Mouse (Mus musculus) small intestine, adult 2 months (tissue): Measurements from ENCODE around the gene Cmip. TPM values are rescaled to one million over a fixed set of nuclear protein-coding genes. Genes with fewer than 3 reads are reported as not detected.

ENCODE experiments used
- H3K27ac ChIP-seq: fragments of 200-500 bp; 2 replicates; pipeline ENCODE4 v1.5.1; 2012; ENCODE audit warnings: low read depth, low read length, control low read depth, inconsistent platforms; ENCODE audit not compliant: insufficient read depth
- H3K27me3 ChIP-seq: fragments of 200-500 bp; 2 replicates; pipeline ENCODE4 v1.6.1; 2012; ENCODE audit warnings: mild to moderate bottlenecking, moderate library complexity, low read length, inconsistent platforms; ENCODE audit not compliant: control insufficient read depth, insufficient read depth
- H3K36me3 ChIP-seq: fragments of 200-500 bp; 2 replicates; pipeline ENCODE4 v1.6.1; 2012; ENCODE audit warnings: mild to moderate bottlenecking, low read length, control low read depth, inconsistent platforms; ENCODE audit not compliant: control insufficient read depth, insufficient read depth
- H3K4me1 ChIP-seq: fragments of 200-500 bp; 2 replicates; pipeline ENCODE4 v1.6.1; 2012; ENCODE audit warnings: low read length, inconsistent platforms, mixed read lengths; ENCODE audit not compliant: control insufficient read depth, insufficient read depth, insufficient read length
- H3K4me3 ChIP-seq: fragments of 200-500 bp; 2 replicates; pipeline ENCODE4 v1.5.1; 2012; ENCODE audit warnings: low read depth, mild to moderate bottlenecking, control low read depth, inconsistent platforms, low read length, moderate library complexity
- CTCF ChIP-seq: fragments of 200-500 bp; IDR thresholded peaks from 2 replicates; pipeline ENCODE4 v1.5.1; 2012; ENCODE audit warnings: low read depth, mild to moderate bottlenecking, control low read depth, inconsistent platforms, low read length, moderate library complexity, mixed read lengths; ENCODE audit not compliant: insufficient replicate concordance, insufficient read length; ENCODE audit errors: extremely low read depth
- POLR2A ChIP-seq: fragments of 200-500 bp; IDR thresholded peaks from 2 replicates; pipeline ENCODE4 v1.6.1; 2012; ENCODE audit warnings: low read depth, mild to moderate bottlenecking, control low read depth, inconsistent platforms, low read length, moderate library complexity
- WGBS: fragments of 180-500 bp; shearing (Covaris S2); methylation state at CpG from one replicate; pipeline ENCODE4 v1.1.7; 2018; 5-methylcytosine and 5-hydroxymethylcytosine counted together
- polyA plus RNA-seq: library from polyadenylated mRNA; depleted of rRNA; stranded (reverse); fragments of >200 nt; gene quantifications from 2 replicates; pipeline ENCODE4 v1.2.3, GENCODE M21; 2012

Cmip gene
- polyA plus RNA-seq, 1 experiment = 129 TPM

DNA sequence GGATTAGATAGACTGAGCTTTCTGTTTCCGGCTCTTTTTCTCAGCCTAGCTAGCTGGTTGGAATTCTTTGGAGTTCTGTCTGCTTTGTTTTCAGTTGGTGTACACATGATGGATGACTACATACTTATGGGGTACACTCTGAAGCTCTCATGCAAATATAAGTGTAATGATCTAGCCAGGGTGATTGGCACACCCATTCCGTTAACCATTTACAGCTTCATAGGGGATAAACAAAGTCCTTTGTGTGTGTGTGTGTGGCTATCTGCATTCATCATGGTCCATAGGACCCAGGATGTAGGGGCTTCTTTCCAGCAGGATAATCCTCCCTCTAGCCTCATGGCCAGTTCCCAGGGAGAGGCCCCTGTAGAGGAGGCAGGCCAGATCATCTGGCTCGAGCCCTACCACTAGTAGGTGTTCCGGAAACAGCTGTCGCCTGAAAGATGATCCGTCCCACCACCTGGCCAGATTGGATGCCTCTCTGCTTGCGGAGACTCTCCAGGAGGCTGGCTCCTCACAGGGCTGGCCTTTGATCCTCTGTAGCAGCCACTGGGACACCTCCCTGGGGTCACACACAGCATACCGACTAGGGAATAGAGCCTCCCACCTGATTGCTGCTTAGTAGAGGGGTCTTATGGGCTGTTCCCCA lies 57.6 kb downstream of the Cmip start:
- H3K36me3 ChIP-seq = peaks cover 9% of the 10 kb centered on the region; the same call in 1 of the 2 replicates
- no peak overlapping the region for H3K4me3 ChIP-seq
- 22% methylated on average over 8 of the region's 8 CpGs for WGBS
- H3K27me3 ChIP-seq = no peaks in the 10 kb centered on the region
- H3K4me1 ChIP-seq = peaks cover 12% of the 10 kb centered on the region
- peak overlapping the region; percentile 36 for H3K27ac ChIP-seq
- TF ChIP-seq POLR2A (no peak), CTCF (no peak)

GRCm38 (mm10) chr8:117315727-117316126 lies 58.9 kb downstream of the Cmip start:
- Histone ChIP-seq H3K27ac (no peak overlapping the region), H3K4me1 (peaks cover 10% of the 10 kb centered on the region; the same call in 1 of the 2 replicates), H3K36me3 (peaks cover 14% of the 10 kb centered on the region; the same call in 1 of the 2 replicates), H3K4me3 (no peak overlapping the region), H3K27me3 (no peaks in the 10 kb centered on the region)
- WGBS = 88% methylated on average over 16 of the region's 16 CpGs
- TF ChIP-seq CTCF = no peak
- no peak for TF ChIP-seq POLR2A

- Histone ChIP-seq H3K4me3 (no peak overlapping the region), H3K27ac (no peak overlapping the region), H3K27me3 (no peaks in the 10 kb centered on the region), H3K4me1 (peaks cover 21% of the 10 kb centered on the region), H3K36me3 (peaks cover 9% of the 10 kb centered on the region; the same call in 1 of the 2 replicates)
- TF ChIP-seq POLR2A = no peak
- no peak for TF ChIP-seq CTCF
- WGBS = 86% methylated on average over 8 of the region's 8 CpGs
These were observed 60.6 kb downstream of the Cmip start for GRCm38 (mm10) chr8:117317478-117317877.

GRCm38 (mm10) chr8:117318911-117319826 lies 62.3 kb downstream of the Cmip start:
- WGBS = 83% methylated on average over 26 of the region's 26 CpGs
- peaks cover 31% of the 10 kb centered on the region for H3K4me1 ChIP-seq
- no peak overlapping the region for H3K27ac ChIP-seq
- H3K36me3 ChIP-seq = peaks cover 9% of the 10 kb centered on the region; the same call in 1 of the 2 replicates
- H3K4me3 ChIP-seq = no peak overlapping the region
- no peaks in the 10 kb centered on the region for H3K27me3 ChIP-seq
- TF ChIP-seq POLR2A (0 out of 2 replicates have a peak, but pooled peaks have one; percentile 26), CTCF (no peak)

- 83% methylated on average over 10 of the region's 10 CpGs for WGBS
- Histone ChIP-seq H3K27ac (0 out of 2 replicates have a peak overlapping the region, but pooled peaks have one; percentile 10), H3K4me3 (no peak overlapping the region), H3K4me1 (peaks cover 38% of the 10 kb centered on the region), H3K27me3 (no peaks in the 10 kb centered on the region), H3K36me3 (peaks cover 13% of the 10 kb centered on the region; the same call in 1 of the 2 replicates)
- TF ChIP-seq CTCF (no peak), POLR2A (no peak)
These were observed 63.8 kb downstream of the Cmip start for GRCm38 (mm10) chr8:117320616-117321015.

GRCm38 (mm10) chr8:117321232-117321631 lies 64.4 kb downstream of the Cmip start:
- peaks cover 39% of the 10 kb centered on the region for H3K4me1 ChIP-seq
- TF ChIP-seq POLR2A (no peak), CTCF (no peak)
- H3K27me3 ChIP-seq = no peaks in the 10 kb centered on the region
- 74% methylated on average over 15 of the region's 15 CpGs for WGBS
- H3K36me3 ChIP-seq = peaks cover 13% of the 10 kb centered on the region; the same call in 1 of the 2 replicates
- H3K4me3 ChIP-seq = no peak overlapping the region
- peak overlapping the region; percentile 38; the same call in 1 of the 2 replicates for H3K27ac ChIP-seq

GRCm38 (mm10) chr8:117322021-117322420 lies 65.2 kb downstream of the Cmip start:
- Histone ChIP-seq H3K36me3 (peaks cover 13% of the 10 kb centered on the region; the same call in 1 of the 2 replicates), H3K4me3 (no peak overlapping the region), H3K4me1 (peaks cover 45% of the 10 kb centered on the region), H3K27me3 (no peaks in the 10 kb centered on the region), H3K27ac (peak overlapping the region; percentile 48; the same call in 1 of the 2 replicates)
- WGBS = 47% methylated on average over 6 of the region's 6 CpGs
- TF ChIP-seq CTCF (no peak), POLR2A (no peak)
